Mouse (Mus musculus) subcutaneous adipose tissue, adult 2 months (tissue): Measurements from ENCODE around the gene Sgsm2. TPM values are rescaled to one million over a fixed set of nuclear protein-coding genes. Genes with fewer than 3 reads are reported as not detected.

ENCODE experiments used
- polyA plus RNA-seq: library from polyadenylated mRNA; depleted of rRNA; stranded (reverse); fragments of >200 nt; gene quantifications from 2 replicates; pipeline ENCODE4 v1.2.3, GENCODE M21; 2012; ENCODE audit warnings: low replicate concordance; rRNA removed

Sgsm2 gene
- 19.2 and 24.2 TPM in 2 replicates for polyA plus RNA-seq

GRCm38 (mm10) chr11:74896901-74897677 lies at the start of gene Sgsm2:
TSS of gene Sgsm2 (minus strand) at chr11:74897060.

GRCm38 (mm10) chr11:74925577-74926387 lies 28.9 kb upstream of the Sgsm2 start, which contains the start of the genes Smg6 and Srr:
TSS of gene Smg6 (plus strand) at chr11:74925823.
TSS of gene Srr (minus strand) at chr11:74925948.

GRCm38 (mm10) chr11:74897678-74898516 lies 1.0 kb upstream of the Sgsm2 start, which contains the start of gene Tsr1:
TSS of gene Tsr1 (plus strand) at chr11:74898071.

GRCm38 (mm10) chr11:74830256-74831161 lies 66.4 kb downstream of the Sgsm2 start, which contains the start of gene Mnt:
TSS of gene Mnt (plus strand) at chr11:74830920.

Other genes starting within 250 kb of the Sgsm2 start
- 102 and 136 TPM in 2 replicates for gene Cluh, start 247.6 kb downstream of the Sgsm2 start, polyA plus RNA-seq
- 31.4 and 31.7 TPM in 2 replicates for gene Pafah1b1, start 172.4 kb downstream of the Sgsm2 start, polyA plus RNA-seq
- gene Mettl16, start 126.2 kb downstream of the Sgsm2 start, polyA plus RNA-seq, result 2.4 and 5.8 TPM in 2 replicates
- 10.6 and 20.7 TPM in 2 replicates for gene Mnt, start 66.1 kb downstream of the Sgsm2 start, polyA plus RNA-seq
- gene Tsr1, start 1.0 kb upstream of the Sgsm2 start, polyA plus RNA-seq, result 11.0 and 32.9 TPM in 2 replicates
- gene Smg6, start 28.8 kb upstream of the Sgsm2 start, polyA plus RNA-seq, result 27.4 and 49.0 TPM in 2 replicates
- 13.4 and 16.7 TPM in 2 replicates for gene Srr, start 28.9 kb upstream of the Sgsm2 start, polyA plus RNA-seq